In genomic region chr2:132169150-132169549, GRCm38 (mm10) we compare ENCODE assay signal across 20 mouse cellular contexts. TPM values are rescaled to one million over a fixed set of nuclear protein-coding genes. Genes with fewer than 3 reads are reported as not detected.
DNase-seq lines count a peak whose midpoint lies in the region; ATAC-seq and TF ChIP-seq lines count a peak whose summit lies in the region.
"Had no signal": no experiment of that assay in that cellular context is flagged by ENCODE, and none has a peak within 500 bp of the region (broad histone marks: within the 10 kb centered on the region; RNA-seq: fewer than 3 reads in every experiment).

No protein-coding gene starts in this region.

- TF ChIP-seq POLR2A in embryonic fibroblast, embryonic 13.5 days (IDR thresholded peaks at IDR 0.05; ENCODE audit: low read depth, low read length), result no peak
- TF ChIP-seq POLR2A in small intestine, adult 2 months (IDR thresholded peaks at IDR 0.05; ENCODE audit: low read depth, low read length), result no peak

- no peaks in the 10 kb centered on the region for H3K9me3 ChIP-seq in liver, postnatal 0 days (ENCODE audit: low read length)
- no peaks in the 10 kb centered on the region for H3K9me3 ChIP-seq in liver, embryonic 11.5 days (ENCODE audit: control insufficient read depth, low read length)
- H3K9me3 ChIP-seq in hindbrain, embryonic 12.5 days (replicated peaks), result no peaks in the 10 kb centered on the region
- H3K9me3 ChIP-seq: heart, embryonic 15.5 days; kidney, embryonic 15.5 days; limb, embryonic 13.5 days; midbrain, embryonic 13.5 days; neural tube, embryonic 13.5 days had no signal

- no peak overlapping the region for H3K27ac ChIP-seq in liver, postnatal 0 days (ENCODE audit: low read depth)
- H3K27ac ChIP-seq in liver, embryonic 11.5 days (ENCODE audit: low read depth, low read length), result no peak overlapping the region
- peak overlapping the region; percentile 78 for H3K27ac ChIP-seq in embryonic fibroblast, embryonic 13.5 days (ENCODE audit: insufficient read depth, low read length)
- 0 out of 2 replicates have a peak overlapping the region, but pooled peaks have one; percentile 52 for H3K27ac ChIP-seq in small intestine, adult 2 months (ENCODE audit: insufficient read depth, low read depth, low read length)
- no peak overlapping the region for H3K27ac ChIP-seq in hindbrain, embryonic 12.5 days
- H3K27ac ChIP-seq: heart, embryonic 15.5 days; hindbrain, postnatal 0 days; kidney, embryonic 15.5 days; limb, embryonic 13.5 days; midbrain, embryonic 13.5 days; neural tube, embryonic 13.5 days had no signal

- no peak for DNase-seq in liver, postnatal 0 days
- DNase-seq in liver, embryonic 11.5 days (ENCODE audit: low spot score), result no peak
- DNase-seq in adrenal gland, postnatal 10 days, result peak; percentile 19
- DNase-seq in right cerebral cortex, adult 18-20 months, result no peak
- DNase-seq: cerebellum, adult 18-20 months; cerebellum, postnatal 36 days; gastrocnemius, postnatal 14 days; heart, postnatal 4 days; lung, postnatal 4 days; thymus, postnatal 36 days had no signal

- H3K4me1 ChIP-seq in liver, postnatal 0 days (ENCODE audit: insufficient read depth), result no peaks in the 10 kb centered on the region
- H3K4me1 ChIP-seq in liver, embryonic 11.5 days (replicated peaks; ENCODE audit: control insufficient read depth, insufficient read depth, low read length), result no peaks in the 10 kb centered on the region
- 0 out of 2 replicates have a peak, but pooled peaks cover 2% of the 10 kb centered on the region for H3K4me1 ChIP-seq in embryonic fibroblast, embryonic 13.5 days (ENCODE audit: control insufficient read depth, insufficient read depth, low read length)
- peaks cover 9% of the 10 kb centered on the region; the same call in 1 of the 2 replicates for H3K4me1 ChIP-seq in small intestine, adult 2 months (ENCODE audit: control insufficient read depth, insufficient read depth, insufficient read length, low read length)
- no peaks in the 10 kb centered on the region for H3K4me1 ChIP-seq in hindbrain, embryonic 12.5 days
- H3K4me1 ChIP-seq: heart, embryonic 15.5 days; kidney, embryonic 15.5 days; limb, embryonic 13.5 days; midbrain, embryonic 13.5 days; neural tube, embryonic 13.5 days had no signal

- WGBS in liver, postnatal 0 days (ENCODE audit: insufficient replicate concordance), result 58% methylated on average over 7 of the region's 7 CpGs
- 71% methylated on average over 7 of the region's 7 CpGs for WGBS in liver, embryonic 11.5 days
- 77% methylated on average over 7 of the region's 7 CpGs for WGBS in small intestine, adult 2 months
- WGBS in hindbrain, embryonic 12.5 days, result 87% methylated on average over 7 of the region's 7 CpGs

- no peak for TF ChIP-seq EP300 in liver, postnatal 0 days (IDR thresholded peaks at IDR 0.05; ENCODE audit: low read depth)

- H3K4me2 ChIP-seq in liver, postnatal 0 days (ENCODE audit: low read depth, low read length), result no peak overlapping the region
- no peak overlapping the region for H3K4me2 ChIP-seq in liver, embryonic 11.5 days
- H3K4me2 ChIP-seq in hindbrain, embryonic 12.5 days (replicated peaks), result no peak overlapping the region
- H3K4me2 ChIP-seq: heart, embryonic 15.5 days; kidney, embryonic 15.5 days; limb, embryonic 13.5 days; midbrain, embryonic 13.5 days; neural tube, embryonic 13.5 days had no signal

- H3K9ac ChIP-seq in liver, postnatal 0 days (replicated peaks), result no peak overlapping the region
- no peak overlapping the region for H3K9ac ChIP-seq in liver, embryonic 11.5 days (ENCODE audit: low read depth, low read length)
- no peak overlapping the region for H3K9ac ChIP-seq in hindbrain, embryonic 12.5 days
- H3K9ac ChIP-seq: heart, embryonic 15.5 days; kidney, embryonic 15.5 days; limb, embryonic 13.5 days; midbrain, embryonic 13.5 days; neural tube, embryonic 13.5 days had no signal

- H3K27me3 ChIP-seq in liver, postnatal 0 days (ENCODE audit: insufficient read depth, low read length), result no peaks in the 10 kb centered on the region
- no peaks in the 10 kb centered on the region for H3K27me3 ChIP-seq in liver, embryonic 11.5 days (replicated peaks; ENCODE audit: control insufficient read depth, insufficient read depth, low read length)
- no peaks in the 10 kb centered on the region for H3K27me3 ChIP-seq in small intestine, adult 2 months (ENCODE audit: control insufficient read depth, insufficient read depth, low read length)
- no peaks in the 10 kb centered on the region for H3K27me3 ChIP-seq in hindbrain, embryonic 12.5 days
- H3K27me3 ChIP-seq: heart, embryonic 15.5 days; kidney, embryonic 15.5 days; limb, embryonic 13.5 days; midbrain, embryonic 13.5 days; neural tube, embryonic 13.5 days had no signal

- H3K4me3 ChIP-seq in liver, postnatal 0 days (ENCODE audit: low read depth, low read length), result no peak overlapping the region
- H3K4me3 ChIP-seq in liver, embryonic 11.5 days (ENCODE audit: low read depth, low read length), result no peak overlapping the region
- no peak overlapping the region for H3K4me3 ChIP-seq in embryonic fibroblast, embryonic 13.5 days (ENCODE audit: insufficient read depth, low read length)
- no peak overlapping the region for H3K4me3 ChIP-seq in small intestine, adult 2 months (ENCODE audit: low read depth, low read length)
- H3K4me3 ChIP-seq in hindbrain, embryonic 12.5 days, result no peak overlapping the region
- H3K4me3 ChIP-seq: heart, embryonic 15.5 days; kidney, embryonic 15.5 days; limb, embryonic 13.5 days; midbrain, embryonic 13.5 days; neural tube, embryonic 13.5 days had no signal

- peak; percentile 56; the same call in 1 of the 2 replicates for ATAC-seq in liver, postnatal 0 days
- no peak for ATAC-seq in liver, embryonic 11.5 days (replicated peaks; ENCODE audit: low FRiP score)
- no peak for ATAC-seq in hindbrain, embryonic 12.5 days (ENCODE audit: low FRiP score)
- ATAC-seq: hindbrain, postnatal 0 days; intestine, postnatal 0 days; midbrain, embryonic 13.5 days had no signal

- no peak for TF ChIP-seq CTCF in liver, postnatal 0 days (IDR thresholded peaks at IDR 0.05; ENCODE audit: low read depth)
- no peak for TF ChIP-seq CTCF in embryonic fibroblast, embryonic 13.5 days (IDR thresholded peaks at IDR 0.05; ENCODE audit: borderline replicate concordance, insufficient read depth, low read length)
- no peak for TF ChIP-seq CTCF in small intestine, adult 2 months (IDR thresholded peaks at IDR 0.05; ENCODE audit: extremely low read depth, insufficient read length, insufficient replicate concordance, low read depth, low read length)

- H3K36me3 ChIP-seq in liver, postnatal 0 days (replicated peaks; ENCODE audit: insufficient read depth, low read length), result no peaks in the 10 kb centered on the region
- H3K36me3 ChIP-seq in liver, embryonic 11.5 days (ENCODE audit: control insufficient read depth, insufficient read depth, low read length), result no peaks in the 10 kb centered on the region
- no peaks in the 10 kb centered on the region for H3K36me3 ChIP-seq in small intestine, adult 2 months (ENCODE audit: control insufficient read depth, insufficient read depth, low read length)
- H3K36me3 ChIP-seq in hindbrain, embryonic 12.5 days, result no peaks in the 10 kb centered on the region
- H3K36me3 ChIP-seq: heart, embryonic 15.5 days; kidney, embryonic 15.5 days; limb, embryonic 13.5 days; midbrain, embryonic 13.5 days; neural tube, embryonic 13.5 days had no signal

RNA-seq across cellular contexts. Expression of gene Slc23a2, which starts 24.2 kb away (rescaled TPM):
- 9.1 and 10.3 TPM in 2 replicates for polyA plus RNA-seq in liver, postnatal 0 days (2015; fragmentation: Nextera tagmentation; extraction: Ambion mirVana)
- 7.2 and 7.9 TPM in 2 replicates for polyA plus RNA-seq in liver, embryonic 11.5 days (2014; fragmentation: Nextera tagmentation; extraction: Ambion mirVana)
- total RNA-seq in adrenal gland, postnatal 10 days (2021), result 10 to 100 TPM; 36.6 to 66.0 TPM
- polyA plus RNA-seq in embryonic fibroblast, embryonic 13.5 days (2011; ENCODE audit: insufficient read length, low read depth, missing spikeins), result 18.1 and 21.8 TPM in 2 replicates
- polyA plus RNA-seq in small intestine, adult 2 months (2012; rRNA removed), result 16.9 and 18.5 TPM in 2 replicates
- polyA plus RNA-seq in hindbrain, embryonic 12.5 days (2016; fragmentation: Nextera tagmentation; extraction: Ambion mirVana), result 17.1 and 19.8 TPM in 2 replicates

Comparison
In these comparisons a context has a peak if more than half of its experiments do, and no peak if none do; other contexts are left out.
1. H3K27ac ChIP-seq: peak in embryonic fibroblast, embryonic 13.5 days (single experiment) and small intestine, adult 2 months (single experiment); none in liver, postnatal 0 days (single experiment), liver, embryonic 11.5 days (single experiment) and hindbrain, embryonic 12.5 days (single experiment).